Mouse (Mus musculus) cortical plate, adult 2 months (tissue): ENCODE measurements at regions not wholly inside any gene's neighbourhood (a gene's known extent, or its start where the extent isn't known, plus 50 kb on each side); places are given as distances from the start of the nearest gene placed in this dataset.

Experiments
- H3K27ac ChIP-seq: fragments of 200-500 bp; 2 replicates; pipeline ENCODE4 v1.5.1; 2012; ENCODE audit warnings: low read length, control low read depth, inconsistent platforms; ENCODE audit not compliant: insufficient read depth
- H3K4me1 ChIP-seq: fragments of 200-500 bp; 2 replicates; pipeline ENCODE4 v1.6.1; 2011; ENCODE audit warnings: low read length; ENCODE audit not compliant: control insufficient read depth, insufficient read depth
- H3K4me3 ChIP-seq: fragments of 200-500 bp; 2 replicates; pipeline ENCODE4 v1.5.1; 2011; ENCODE audit warnings: mild to moderate bottlenecking, low read length, control low read depth; ENCODE audit not compliant: insufficient read depth
- CTCF ChIP-seq: fragments of 200-500 bp; IDR thresholded peaks from 2 replicates; pipeline ENCODE4 v1.5.1; 2011; ENCODE audit warnings: mild to moderate bottlenecking, control low read depth, low read length; ENCODE audit not compliant: insufficient read depth; ENCODE audit errors: extremely low read depth
- POLR2A ChIP-seq: fragments of 200-500 bp; IDR thresholded peaks from 2 replicates; pipeline ENCODE4 v1.6.1; 2011; ENCODE audit warnings: mild to moderate bottlenecking, low read length, control low read depth; ENCODE audit not compliant: insufficient read depth; ENCODE audit errors: extremely low read depth

DNA sequence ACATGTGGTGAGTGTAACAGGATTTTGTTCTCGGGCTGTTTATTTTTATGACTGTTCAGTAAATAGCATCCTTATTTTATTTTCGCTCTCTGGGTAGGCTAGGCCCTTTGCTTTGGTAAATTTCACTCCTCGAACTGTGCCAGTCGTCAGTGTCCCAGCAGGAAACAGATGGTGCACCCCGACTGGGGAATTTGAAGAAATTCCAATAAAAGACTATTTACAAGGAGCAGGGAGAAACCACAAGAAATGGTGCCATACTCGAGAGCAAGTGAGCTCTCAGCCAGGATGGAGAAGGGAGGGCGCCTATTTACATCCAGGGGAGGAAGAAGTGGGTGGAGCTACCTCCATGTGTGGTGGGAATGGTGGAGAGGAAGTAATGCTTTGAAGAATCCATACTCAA lies 213.0 kb downstream of the Zfp326 start:
- no peak for TF ChIP-seq CTCF
- no peak for TF ChIP-seq POLR2A
- Histone ChIP-seq H3K27ac (no peak overlapping the region), H3K4me1 (no peaks in the 10 kb centered on the region), H3K4me3 (no peak overlapping the region)

DNA sequence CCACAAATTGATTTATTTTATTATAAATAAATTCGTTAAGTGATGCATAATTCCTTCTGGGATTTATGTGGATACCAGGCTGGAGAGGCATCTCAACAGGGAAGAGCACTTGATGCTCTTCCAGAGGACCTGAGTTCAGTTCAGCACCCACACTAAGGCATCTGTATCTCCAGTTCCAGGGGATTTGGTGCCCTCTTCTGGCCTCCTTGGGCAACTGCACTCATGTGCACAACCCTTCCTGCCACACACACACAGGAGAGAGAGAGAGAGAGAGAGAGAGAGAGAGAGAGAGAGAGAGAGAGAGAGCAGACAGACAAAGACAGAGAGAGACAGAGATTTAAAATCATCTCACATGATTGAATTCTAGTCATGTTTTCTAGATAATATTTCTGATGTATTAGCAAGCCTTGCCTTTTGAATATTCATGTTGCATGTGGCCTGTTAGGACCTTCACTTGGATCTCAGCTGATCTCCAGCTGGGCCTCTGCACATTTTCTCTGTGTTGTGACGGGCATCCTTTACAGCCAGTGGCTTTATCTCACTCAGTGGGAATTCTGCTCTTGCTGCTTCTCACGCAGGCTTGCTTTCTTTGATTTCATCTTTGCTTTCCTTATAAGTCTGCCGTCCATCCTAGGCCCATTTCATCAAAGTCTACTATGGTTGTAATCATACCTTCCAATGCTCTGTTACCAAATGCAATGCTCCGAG lies 212.3 kb downstream of the Zfp326 start:
- Histone ChIP-seq H3K4me3 (no peak overlapping the region), H3K4me1 (no peaks in the 10 kb centered on the region), H3K27ac (no peak overlapping the region)
- TF ChIP-seq POLR2A (no peak), CTCF (no peak)

DNA sequence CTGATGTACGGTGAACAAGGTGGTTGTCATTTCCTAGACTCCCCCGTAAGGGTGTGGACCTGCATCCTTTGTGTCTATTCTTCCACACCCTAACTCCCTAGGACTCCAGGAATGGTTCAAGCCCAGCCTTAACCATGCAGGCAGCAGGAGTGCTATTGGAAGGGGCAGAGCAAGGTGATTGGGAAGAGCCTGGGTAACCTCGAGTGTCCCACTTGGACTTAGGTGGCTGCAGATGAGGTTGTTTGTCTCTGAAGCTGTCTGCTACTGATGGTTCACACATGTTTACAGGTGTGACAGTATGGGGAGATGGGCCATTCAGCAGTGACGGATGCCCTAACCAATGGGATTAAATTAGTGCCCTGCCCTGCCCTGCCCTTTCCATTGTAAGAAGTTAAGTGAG lies 207.4 kb downstream of the Zfp326 start:
- TF ChIP-seq POLR2A, result no peak
- TF ChIP-seq CTCF, result no peak
- H3K4me1 ChIP-seq, result no peaks in the 10 kb centered on the region
- H3K4me3 ChIP-seq, result no peak overlapping the region
- no peak overlapping the region for H3K27ac ChIP-seq

DNA sequence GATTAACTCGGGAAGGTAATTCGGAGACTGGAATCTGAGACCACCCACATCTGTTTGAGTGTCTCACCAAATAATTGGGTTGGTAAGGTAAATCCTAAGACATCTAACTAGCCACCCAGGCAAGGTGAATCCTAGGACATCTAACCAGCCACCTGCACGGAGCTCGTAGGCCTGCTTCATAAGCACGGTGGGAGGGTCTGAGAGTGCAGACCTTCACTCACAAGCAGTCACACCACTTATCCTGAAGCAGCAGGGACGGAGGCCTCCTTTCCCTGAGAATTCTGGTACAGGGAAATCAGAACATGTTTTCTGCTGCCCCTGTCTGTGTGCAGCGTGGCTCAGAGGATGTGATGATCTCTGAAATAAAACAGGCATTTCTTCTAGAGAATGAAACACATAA lies 206.5 kb downstream of the Zfp326 start:
- H3K4me1 ChIP-seq, result no peaks in the 10 kb centered on the region
- TF ChIP-seq CTCF (no peak), POLR2A (no peak)
- H3K27ac ChIP-seq, result no peak overlapping the region
- H3K4me3 ChIP-seq, result no peak overlapping the region

DNA sequence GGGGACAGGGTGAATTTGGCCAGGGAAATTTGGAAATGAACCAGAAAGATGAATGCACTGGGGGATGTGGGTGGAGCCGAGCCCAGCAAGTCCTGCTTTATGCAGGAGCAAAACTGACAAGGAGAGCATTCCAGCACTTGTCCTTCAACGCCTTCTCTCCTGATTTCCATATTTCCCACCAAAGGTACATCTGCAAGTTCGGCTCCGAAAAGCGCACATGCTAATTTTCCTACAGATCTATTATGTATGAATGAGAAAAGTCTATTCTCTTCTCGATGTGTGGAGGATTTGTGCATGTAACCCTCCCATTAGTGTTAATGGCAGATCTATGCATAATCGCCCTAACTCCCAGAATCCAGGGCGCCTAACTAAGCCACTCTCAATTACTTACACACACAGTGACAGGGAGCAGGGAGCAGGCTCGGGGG lies 190.8 kb downstream of the Zfp326 start:
- TF ChIP-seq POLR2A (no peak), CTCF (no peak)
- H3K4me3 ChIP-seq, result no peak overlapping the region
- H3K27ac ChIP-seq, result no peak overlapping the region
- no peaks in the 10 kb centered on the region for H3K4me1 ChIP-seq

DNA sequence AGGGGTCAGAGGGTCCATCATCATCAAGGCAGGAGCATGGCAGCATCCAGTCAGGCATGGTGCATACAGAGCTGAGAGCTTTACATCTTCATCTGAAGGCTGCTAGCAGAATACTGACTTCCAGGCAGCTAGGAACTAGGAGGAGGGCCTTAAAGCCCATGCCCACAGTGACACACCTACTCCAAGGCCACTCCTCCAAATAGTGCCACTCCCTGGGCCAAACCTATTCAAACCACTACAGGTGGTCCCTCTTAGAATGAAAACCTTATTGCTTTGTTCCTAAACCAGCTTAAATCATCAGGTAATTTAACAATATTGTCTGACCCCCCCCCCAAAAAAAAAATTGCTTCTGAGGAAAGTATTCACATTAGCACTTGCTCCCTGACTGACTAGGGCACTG lies 190.3 kb downstream of the Zfp326 start:
- Histone ChIP-seq H3K27ac (no peak overlapping the region), H3K4me3 (no peak overlapping the region), H3K4me1 (no peaks in the 10 kb centered on the region)
- TF ChIP-seq POLR2A, result no peak
- no peak for TF ChIP-seq CTCF

DNA sequence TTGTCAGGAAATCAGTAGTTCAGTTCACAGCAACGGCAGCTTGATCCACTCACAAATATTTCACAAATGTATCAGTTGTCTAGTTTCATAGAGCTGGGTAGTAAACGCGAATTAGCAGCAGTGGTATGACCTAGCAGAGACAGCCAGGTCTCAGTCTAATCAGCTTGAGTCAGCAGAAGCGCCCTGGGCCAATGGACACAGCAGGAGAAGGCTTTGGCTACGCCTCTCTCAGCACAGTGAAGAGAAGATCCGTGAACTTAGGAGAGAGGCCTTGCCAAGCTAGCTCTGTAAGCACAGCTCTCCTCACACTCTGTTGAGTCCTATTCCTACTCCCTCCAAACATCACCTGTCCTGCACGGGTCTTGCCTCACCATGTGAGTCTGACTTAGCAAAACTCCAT lies 188.0 kb downstream of the Zfp326 start:
- H3K27ac ChIP-seq, result no peak overlapping the region
- TF ChIP-seq CTCF (no peak), POLR2A (no peak)

DNA sequence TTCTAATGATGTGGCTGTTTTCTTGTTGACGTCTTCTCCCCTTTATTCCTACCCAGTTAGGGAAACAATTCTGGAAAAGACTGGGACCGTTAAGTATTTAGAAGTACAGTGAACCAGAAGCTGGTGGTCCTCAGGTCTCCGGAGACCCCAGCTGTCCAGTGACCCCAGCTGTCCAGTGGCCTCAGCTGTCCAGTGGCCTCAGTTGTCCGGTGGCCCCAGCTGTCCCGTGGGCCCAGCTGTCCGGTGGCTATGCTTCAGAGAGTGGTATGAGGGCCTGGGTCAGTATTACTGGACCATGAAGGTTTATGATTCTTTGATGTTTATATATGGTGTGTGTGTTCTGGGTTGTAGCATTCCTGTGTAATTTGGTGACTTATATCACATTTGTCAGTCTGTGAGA lies 186.6 kb downstream of the Zfp326 start:
- TF ChIP-seq CTCF (no peak), POLR2A (no peak)
- Histone ChIP-seq H3K27ac (no peak overlapping the region), H3K4me1 (no peaks in the 10 kb centered on the region), H3K4me3 (no peak overlapping the region)

More for the DNA sequence above, 188.0 kb downstream of the Zfp326 start:
- H3K4me1 ChIP-seq, result no peaks in the 10 kb centered on the region
- no peak overlapping the region for H3K4me3 ChIP-seq

DNA sequence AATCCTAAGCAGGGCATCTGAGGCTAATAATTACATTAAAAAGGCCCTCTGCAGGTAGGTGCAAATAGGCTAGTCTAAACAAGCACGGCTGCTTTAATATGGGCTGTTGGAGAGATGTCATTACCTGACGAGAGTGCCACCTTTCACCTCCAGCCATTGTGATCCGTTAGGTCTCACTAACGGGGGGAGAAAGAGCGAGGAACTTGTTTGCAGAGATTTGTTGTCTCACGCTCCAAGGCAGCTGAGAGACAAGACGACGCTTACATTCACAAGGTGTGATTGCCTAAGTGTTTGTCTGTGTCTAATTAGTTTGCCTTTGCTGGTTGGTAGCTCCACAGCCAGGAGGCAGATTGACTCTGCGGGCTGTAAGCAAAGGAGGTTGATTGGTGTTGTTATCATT lies 180.3 kb downstream of the Zfp326 start:
- TF ChIP-seq POLR2A, result no peak
- H3K4me1 ChIP-seq, result no peaks in the 10 kb centered on the region

DNA sequence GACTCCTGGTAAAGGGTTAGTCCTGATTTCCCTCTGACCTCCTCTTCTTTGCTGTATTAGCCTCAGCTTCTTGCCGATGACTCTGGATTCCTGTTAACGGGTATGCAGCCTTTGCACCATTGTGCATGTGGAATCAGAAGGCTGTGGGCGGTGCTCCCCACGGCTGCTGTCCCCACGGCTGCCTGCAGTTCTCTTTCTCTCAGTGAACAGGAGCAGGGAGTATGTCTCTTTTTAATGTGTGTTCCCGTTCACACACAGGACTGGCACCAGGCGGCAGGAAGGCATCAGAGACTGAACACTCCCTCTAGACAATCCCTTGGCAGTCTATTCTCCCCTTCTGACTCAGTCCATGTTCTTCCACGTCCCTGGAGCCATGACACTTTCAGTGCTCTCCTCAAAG lies 178.9 kb downstream of the Zfp326 start:
- H3K4me3 ChIP-seq, result no peak overlapping the region
- H3K27ac ChIP-seq, result no peak overlapping the region
- no peak for TF ChIP-seq CTCF
- TF ChIP-seq POLR2A, result no peak
- no peaks in the 10 kb centered on the region for H3K4me1 ChIP-seq

More for the DNA sequence above, 180.3 kb downstream of the Zfp326 start:
- Histone ChIP-seq H3K4me3 (no peak overlapping the region), H3K27ac (no peak overlapping the region)

DNA sequence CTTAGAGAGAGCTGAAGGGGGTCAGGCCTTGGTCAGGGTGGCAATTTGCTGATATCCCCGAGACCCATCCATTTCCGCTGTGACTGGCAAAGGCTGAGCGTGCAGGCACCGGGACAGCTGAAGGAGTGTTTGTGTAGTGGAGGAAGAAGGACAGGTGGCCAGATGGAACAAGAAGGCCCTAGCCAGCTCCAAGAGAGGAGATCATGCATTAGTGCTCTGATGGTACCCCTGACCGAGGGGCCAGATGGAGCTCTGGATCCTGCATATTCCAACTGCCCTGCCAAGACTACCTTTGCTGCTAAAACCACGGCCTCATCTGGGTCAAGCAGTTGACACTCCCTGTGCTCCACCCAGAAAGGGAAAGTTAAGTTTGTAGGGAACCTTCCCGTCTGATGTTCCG lies 174.7 kb downstream of the Zfp326 start:
- Histone ChIP-seq H3K27ac (no peak overlapping the region), H3K4me1 (no peaks in the 10 kb centered on the region), H3K4me3 (no peak overlapping the region)
- no peak for TF ChIP-seq POLR2A
- no peak for TF ChIP-seq CTCF
